Mouse (Mus musculus) brain, embryonic 14.5 days (tissue): ENCODE measurements at regions not wholly inside any gene's neighbourhood (a gene's known extent, or its start where the extent isn't known, plus 50 kb on each side); places are given as distances from the start of the nearest gene placed in this dataset.

Experiments used
- CTCF ChIP-seq: fragments of 200-500 bp; IDR thresholded peaks from 2 replicates; pipeline ENCODE4 v1.5.1; 2012; ENCODE audit warnings: inconsistent platforms, mild to moderate bottlenecking, moderate library complexity, borderline replicate concordance; ENCODE audit not compliant: insufficient read depth, insufficient read length; ENCODE audit errors: extremely low read depth
- POLR2A ChIP-seq: fragments of 200-500 bp; IDR thresholded peaks from 2 replicates; pipeline ENCODE4 v1.6.1; 2012; ENCODE audit warnings: mild to moderate bottlenecking, inconsistent platforms, borderline replicate concordance; ENCODE audit not compliant: poor library complexity, insufficient read depth, insufficient read length, severe bottlenecking; ENCODE audit errors: extremely low read depth

- TF ChIP-seq CTCF, result no peak
- TF ChIP-seq POLR2A, result no peak
Observed at GRCm38 (mm10) chr5:64508565-64508964, 294.6 kb upstream of the Klf3 start.
